Mouse (Mus musculus) adrenal gland, postnatal 10 days (tissue): ENCODE measurements around the gene Ccdc34. TPM values are rescaled to one million over a fixed set of nuclear protein-coding genes. Genes with fewer than 3 reads are reported as not detected.

Experiments used
- DNase-seq: peaks from one replicate; pipeline ENCODE4 v3.0.0; 2021; ENCODE audit warnings: mixed read lengths
- total RNA-seq, 2 experiments: library from RNA; stranded (reverse); gene quantifications; 2 replicates each; pipeline ENCODE4 v1.2.3; 2021

Ccdc34 gene
- total RNA-seq, 2 experiments from 2014 or later, result 13.8 to 16.7 TPM

GRCm38 (mm10) chr2:110214278-110214677, 196.7 kb downstream of the Ccdc34 start:
- DNase-seq, result no peak

GRCm38 (mm10) chr2:110214991-110215684, 197.5 kb downstream of the Ccdc34 start:
- DNase-seq, result no peak

GRCm38 (mm10) chr2:110215685-110216058, 198.1 kb downstream of the Ccdc34 start:
- DNase-seq, result no peak

GRCm38 (mm10) chr2:110220492-110220891, 202.9 kb downstream of the Ccdc34 start:
- no peak for DNase-seq

- DNase-seq, result no peak
These were observed 205.2 kb downstream of the Ccdc34 start for GRCm38 (mm10) chr2:110222793-110223192.

Other genes with a start within 250 kb of the Ccdc34 start
- 10 to 100 TPM; 64.5 to 70.1 TPM for gene Lin7c, start 127.0 kb upstream of the Ccdc34 start, total RNA-seq
- gene Lgr4, start 100.2 kb upstream of the Ccdc34 start, total RNA-seq, result 10 to 100 TPM; 70.3 to 71.4 TPM